Mouse (Mus musculus): ENCODE measurements at regions not wholly inside any gene's neighbourhood (a gene's known extent, or its start where the extent isn't known, plus 50 kb on each side); places are given as distances from the start of the nearest gene placed in this dataset.
A peak's percentile ranks its signal among the peaks of the same experiment; 100 is the strongest.

- Histone ChIP-seq H3K4me3 (replicated peaks) (no peak overlapping the region), H3K4me1 (replicated peaks) (no peaks in the 10 kb centered on the region), H3K9ac (no peak overlapping the region), H3K4me2 (no peak overlapping the region), H3K27ac (replicated peaks) (no peak overlapping the region), H3K27me3 (no peaks in the 10 kb centered on the region), H3K9me3 (replicated peaks) (no peaks in the 10 kb centered on the region), H3K36me3 (replicated peaks) (no peaks in the 10 kb centered on the region)
- WGBS (ENCODE audit: insufficient replicate concordance): 65% methylated on average over 4 of the region's 4 CpGs
- ATAC-seq (ENCODE audit: insufficient read depth): no peak
These were observed 229.5 kb upstream of the Serp2 start for GRCm38 (mm10) chr14:76786214-76786613.

- Histone ChIP-seq H3K36me3 (replicated peaks) (no peaks in the 10 kb centered on the region), H3K4me1 (replicated peaks) (no peaks in the 10 kb centered on the region; the same call in 1 of the 2 replicates), H3K9me3 (replicated peaks) (no peaks in the 10 kb centered on the region), H3K9ac (no peak overlapping the region), H3K4me2 (no peak overlapping the region), H3K27me3 (no peaks in the 10 kb centered on the region), H3K27ac (replicated peaks) (no peak overlapping the region), H3K4me3 (replicated peaks) (no peak overlapping the region)
- ATAC-seq (ENCODE audit: insufficient read depth): no peak
- 13% methylated on average over 3 of the region's 3 CpGs for WGBS (ENCODE audit: insufficient replicate concordance)
These were observed 224.8 kb upstream of the Serp2 start for GRCm38 (mm10) chr14:76781524-76781880.

- Histone ChIP-seq H3K9ac (no peak overlapping the region), H3K9me3 (replicated peaks) (no peaks in the 10 kb centered on the region), H3K36me3 (replicated peaks) (no peaks in the 10 kb centered on the region), H3K4me1 (replicated peaks) (no peaks in the 10 kb centered on the region; the same call in 1 of the 2 replicates), H3K27me3 (no peaks in the 10 kb centered on the region), H3K4me3 (replicated peaks) (no peak overlapping the region), H3K4me2 (no peak overlapping the region), H3K27ac (replicated peaks) (no peak overlapping the region)
- no peak for ATAC-seq (ENCODE audit: insufficient read depth)
- WGBS (ENCODE audit: insufficient replicate concordance): 51% methylated on average over 14 of the region's 14 CpGs
These were observed 224.2 kb upstream of the Serp2 start for GRCm38 (mm10) chr14:76780572-76781523.

GRCm38 (mm10) chr14:76778541-76779399 lies 222.1 kb upstream of the Serp2 start:
- no peaks in the 10 kb centered on the region; the same call in 1 of the 2 replicates for H3K4me1 ChIP-seq (replicated peaks)
- H3K27ac ChIP-seq (replicated peaks): no peak overlapping the region; the same call in 1 of the 2 replicates
- no peaks in the 10 kb centered on the region for H3K9me3 ChIP-seq (replicated peaks)
- H3K4me2 ChIP-seq: no peak overlapping the region
- H3K9ac ChIP-seq: no peak overlapping the region
- no peaks in the 10 kb centered on the region for H3K27me3 ChIP-seq
- 49% methylated on average over 9 of the region's 9 CpGs for WGBS (ENCODE audit: insufficient replicate concordance)
- H3K4me3 ChIP-seq (replicated peaks): no peak overlapping the region
- H3K36me3 ChIP-seq (replicated peaks): no peaks in the 10 kb centered on the region
- ATAC-seq (ENCODE audit: insufficient read depth): peak; percentile 40; the same call in 1 of the 2 replicates

- Histone ChIP-seq H3K9me3 (replicated peaks) (no peaks in the 10 kb centered on the region), H3K27me3 (no peaks in the 10 kb centered on the region), H3K4me2 (no peak overlapping the region), H3K4me3 (replicated peaks) (no peak overlapping the region), H3K27ac (replicated peaks) (no peak overlapping the region), H3K36me3 (replicated peaks) (no peaks in the 10 kb centered on the region), H3K9ac (no peak overlapping the region), H3K4me1 (replicated peaks) (no peaks in the 10 kb centered on the region; the same call in 1 of the 2 replicates)
- 35% methylated on average over 3 of the region's 3 CpGs for WGBS (ENCODE audit: insufficient replicate concordance)
- no peak for ATAC-seq (ENCODE audit: insufficient read depth)
These were observed 218.8 kb upstream of the Serp2 start for GRCm38 (mm10) chr14:76775387-76775924.

GRCm38 (mm10) chr14:76772781-76773438 lies 216.2 kb upstream of the Serp2 start:
- no peak overlapping the region for H3K4me2 ChIP-seq
- H3K4me3 ChIP-seq (replicated peaks): no peak overlapping the region
- no peak overlapping the region for H3K9ac ChIP-seq
- H3K27me3 ChIP-seq: no peaks in the 10 kb centered on the region
- H3K4me1 ChIP-seq (replicated peaks): no peaks in the 10 kb centered on the region
- H3K27ac ChIP-seq (replicated peaks): no peak overlapping the region
- no peaks in the 10 kb centered on the region for H3K9me3 ChIP-seq (replicated peaks)
- H3K36me3 ChIP-seq (replicated peaks): no peaks in the 10 kb centered on the region
- no peak for ATAC-seq (ENCODE audit: insufficient read depth)
- 63% methylated on average over 11 of the region's 11 CpGs for WGBS (ENCODE audit: insufficient replicate concordance)

- Histone ChIP-seq H3K4me1 (replicated peaks) (peaks cover 5% of the 10 kb centered on the region), H3K9me3 (replicated peaks) (no peaks in the 10 kb centered on the region), H3K36me3 (replicated peaks) (no peaks in the 10 kb centered on the region), H3K27me3 (no peaks in the 10 kb centered on the region), H3K9ac (no peak overlapping the region), H3K27ac (replicated peaks) (no peak overlapping the region), H3K4me2 (no peak overlapping the region), H3K4me3 (replicated peaks) (no peak overlapping the region)
- WGBS (ENCODE audit: insufficient replicate concordance): 58% methylated on average over 7 of the region's 7 CpGs
- no peak for ATAC-seq (ENCODE audit: insufficient read depth)
These were observed 213.4 kb upstream of the Serp2 start for GRCm38 (mm10) chr14:76770106-76770505.

GRCm38 (mm10) chr14:76767301-76767700 lies 210.6 kb upstream of the Serp2 start:
- peaks cover 24% of the 10 kb centered on the region for H3K4me1 ChIP-seq (replicated peaks)
- no peak overlapping the region for H3K27ac ChIP-seq (replicated peaks)
- H3K4me2 ChIP-seq: no peak overlapping the region
- no peak overlapping the region for H3K4me3 ChIP-seq (replicated peaks)
- H3K9me3 ChIP-seq (replicated peaks): no peaks in the 10 kb centered on the region
- WGBS (ENCODE audit: insufficient replicate concordance): 30% methylated on average over 6 of the region's 6 CpGs
- ATAC-seq (ENCODE audit: insufficient read depth): no peak
- no peaks in the 10 kb centered on the region for H3K27me3 ChIP-seq
- H3K36me3 ChIP-seq (replicated peaks): no peaks in the 10 kb centered on the region
- no peak overlapping the region for H3K9ac ChIP-seq

- H3K4me2 ChIP-seq: no peak overlapping the region
- WGBS (ENCODE audit: insufficient replicate concordance): 59% methylated on average over 10 of the region's 10 CpGs
- ATAC-seq (ENCODE audit: insufficient read depth): no peak
- H3K4me1 ChIP-seq (replicated peaks): peaks cover 24% of the 10 kb centered on the region
- no peak overlapping the region for H3K9ac ChIP-seq
- H3K27ac ChIP-seq (replicated peaks): no peak overlapping the region
- H3K4me3 ChIP-seq (replicated peaks): no peak overlapping the region
- no peaks in the 10 kb centered on the region for H3K9me3 ChIP-seq (replicated peaks)
- no peaks in the 10 kb centered on the region for H3K36me3 ChIP-seq (replicated peaks)
- no peaks in the 10 kb centered on the region for H3K27me3 ChIP-seq
These were observed 209.6 kb upstream of the Serp2 start for GRCm38 (mm10) chr14:76766186-76766713.

- Histone ChIP-seq H3K27me3 (no peaks in the 10 kb centered on the region), H3K36me3 (replicated peaks) (no peaks in the 10 kb centered on the region), H3K4me1 (replicated peaks) (peaks cover 24% of the 10 kb centered on the region), H3K27ac (replicated peaks) (0 out of 2 replicates have a peak overlapping the region, but pooled peaks have one; percentile 33), H3K4me3 (replicated peaks) (no peak overlapping the region), H3K9ac (no peak overlapping the region), H3K9me3 (replicated peaks) (no peaks in the 10 kb centered on the region), H3K4me2 (no peak overlapping the region)
- WGBS (ENCODE audit: insufficient replicate concordance): 48% methylated on average over 6 of the region's 6 CpGs
- ATAC-seq (ENCODE audit: insufficient read depth): no peak
These were observed 208.4 kb upstream of the Serp2 start for GRCm38 (mm10) chr14:76765094-76765504.

All from liver, embryonic 15.5 days (tissue).